Mouse (Mus musculus) heart, adult 8-10 months (tissue): Measurements from ENCODE around the gene Spns2. TPM values are rescaled to one million over a fixed set of nuclear protein-coding genes. Genes with fewer than 3 reads are reported as not detected.
"Not testable (repeated sequence)": the region's sequence is repeated elsewhere in the genome, so short reads cannot be mapped to it uniquely, and the experiment has no call there.

ENCODE experiments used
- DNase-seq: peaks from one replicate; pipeline ENCODE4 v3.0.0; 2022; ENCODE audit warnings: low spot score
- total RNA-seq, 4 experiments: library from RNA; stranded (reverse); gene quantifications; 2 replicates each; pipeline ENCODE4 v1.2.4; 2022

The Spns2 gene
- total RNA-seq, 4 experiments from 2014 or later: 7.4 to 10.2 (median 7.9) TPM

GRCm38 (mm10) chr11:72436756-72437650 is 52.7 kb downstream of the Spns2 start:
- no peak for DNase-seq

GRCm38 (mm10) chr11:72436271-72436670 is 53.4 kb downstream of the Spns2 start:
- DNase-seq: no peak

- no peak for DNase-seq
These were observed 54.0 kb downstream of the Spns2 start for GRCm38 (mm10) chr11:72435694-72436045.

- DNase-seq: no peak
These were observed 54.6 kb downstream of the Spns2 start, which contains the start of gene Ggt6 for GRCm38 (mm10) chr11:72434963-72435693. Ggt6 (plus strand) TSS chr11:72435526.

GRCm38 (mm10) chr11:72430311-72431068 is 59.2 kb downstream of the Spns2 start:
- DNase-seq: not testable (repeated sequence)

GRCm38 (mm10) chr11:72429288-72429690 is 60.4 kb downstream of the Spns2 start:
- DNase-seq: peak; percentile 87

- peak; percentile 90 for DNase-seq
These were observed 61.0 kb downstream of the Spns2 start for GRCm38 (mm10) chr11:72428694-72429093.

GRCm38 (mm10) chr11:72426884-72427283 is 62.8 kb downstream of the Spns2 start:
- no peak for DNase-seq

GRCm38 (mm10) chr11:72425201-72425600 is 64.5 kb downstream of the Spns2 start:
- no peak for DNase-seq

GRCm38 (mm10) chr11:72423686-72424085 is 66.0 kb downstream of the Spns2 start:
- DNase-seq: no peak

GRCm38 (mm10) chr11:72421518-72422278 is 68.0 kb downstream of the Spns2 start:
- DNase-seq: no peak

GRCm38 (mm10) chr11:72420460-72421122 is 69.1 kb downstream of the Spns2 start:
- DNase-seq: no peak

GRCm38 (mm10) chr11:72419006-72419405 is 70.7 kb downstream of the Spns2 start:
- no peak for DNase-seq

- no peak for DNase-seq
These were observed 71.5 kb downstream of the Spns2 start for GRCm38 (mm10) chr11:72418227-72418626.

GRCm38 (mm10) chr11:72417376-72417775 is 72.3 kb downstream of the Spns2 start:
- no peak for DNase-seq

GRCm38 (mm10) chr11:72416666-72417065 is 73.0 kb downstream of the Spns2 start:
- no peak for DNase-seq

- no peak for DNase-seq
These were observed 74.5 kb downstream of the Spns2 start for GRCm38 (mm10) chr11:72415155-72415554.

GRCm38 (mm10) chr11:72413601-72414190 is 76.0 kb downstream of the Spns2 start:
- no peak for DNase-seq

- peak; percentile 91 for DNase-seq
These were observed 76.7 kb downstream of the Spns2 start for GRCm38 (mm10) chr11:72413016-72413415.

GRCm38 (mm10) chr11:72411945-72412344 is 77.8 kb downstream of the Spns2 start:
- no peak for DNase-seq
